9 mouse cellular contexts compared by ENCODE assay signal in genomic region chr12:111724638-111725337, GRCm38 (mm10). TPM values are rescaled to one million over a fixed set of nuclear protein-coding genes. Genes with fewer than 3 reads are reported as not detected.
DNase-seq lines count a peak whose midpoint lies in the region; ATAC-seq lines count a peak whose summit lies in the region.
"Had no signal": no experiment of that assay in that cellular context is flagged by ENCODE, and none has a peak within 500 bp of the region (broad histone marks: within the 10 kb centered on the region; RNA-seq: fewer than 3 reads in every experiment).

No protein-coding gene starts in this region.

- H3K4me2 ChIP-seq in kidney, embryonic 15.5 days: no peak overlapping the region
- H3K4me2 ChIP-seq in forebrain, embryonic 13.5 days: no peak overlapping the region
- H3K4me2 ChIP-seq in neural tube, embryonic 15.5 days: no peak overlapping the region
- H3K4me2 ChIP-seq: liver, embryonic 13.5 days had no signal

- no peaks in the 10 kb centered on the region for H3K9me3 ChIP-seq in kidney, embryonic 15.5 days (replicated peaks)
- H3K9me3 ChIP-seq in forebrain, embryonic 13.5 days (replicated peaks): no peaks in the 10 kb centered on the region
- H3K9me3 ChIP-seq in hindbrain, embryonic 10.5 days: no peaks in the 10 kb centered on the region
- H3K9me3 ChIP-seq in neural tube, embryonic 15.5 days (replicated peaks): no peaks in the 10 kb centered on the region
- H3K9me3 ChIP-seq: liver, embryonic 13.5 days had no signal

- no peak overlapping the region for H3K9ac ChIP-seq in kidney, embryonic 15.5 days
- no peak overlapping the region for H3K9ac ChIP-seq in forebrain, embryonic 13.5 days
- H3K9ac ChIP-seq in neural tube, embryonic 15.5 days (replicated peaks): no peak overlapping the region
- H3K9ac ChIP-seq: liver, embryonic 13.5 days had no signal

- no peak overlapping the region for H3K4me3 ChIP-seq in kidney, embryonic 15.5 days (replicated peaks)
- H3K4me3 ChIP-seq in forebrain, embryonic 13.5 days: no peak overlapping the region
- H3K4me3 ChIP-seq in hindbrain, embryonic 10.5 days: no peak overlapping the region
- no peak overlapping the region for H3K4me3 ChIP-seq in neural tube, embryonic 15.5 days (replicated peaks)
- H3K4me3 ChIP-seq: liver, embryonic 13.5 days had no signal

- ATAC-seq in kidney, embryonic 15.5 days (replicated peaks; ENCODE audit: low FRiP score): peak; percentile 21; the same call in 1 of the 2 replicates
- ATAC-seq in forebrain, embryonic 13.5 days: no peak
- no peak for ATAC-seq in neural tube, embryonic 15.5 days (ENCODE audit: low FRiP score)
- no peak for ATAC-seq in megakaryocyte progenitor cell, adult 5-6 weeks (replicated peaks; ENCODE audit: poor library complexity)

- peaks cover 12% of the 10 kb centered on the region; the same call in 1 of the 2 replicates for H3K4me1 ChIP-seq in kidney, embryonic 15.5 days
- H3K4me1 ChIP-seq in forebrain, embryonic 13.5 days: peaks cover 8% of the 10 kb centered on the region
- H3K4me1 ChIP-seq in hindbrain, embryonic 10.5 days (replicated peaks): peaks cover 24% of the 10 kb centered on the region
- no peaks in the 10 kb centered on the region for H3K4me1 ChIP-seq in neural tube, embryonic 15.5 days
- H3K4me1 ChIP-seq: liver, embryonic 13.5 days had no signal

- H3K36me3 ChIP-seq in kidney, embryonic 15.5 days: peaks cover 33% of the 10 kb centered on the region
- peaks cover 55% of the 10 kb centered on the region for H3K36me3 ChIP-seq in forebrain, embryonic 13.5 days (ENCODE audit: poor library complexity, severe bottlenecking)
- peaks cover 64% of the 10 kb centered on the region for H3K36me3 ChIP-seq in hindbrain, embryonic 10.5 days
- H3K36me3 ChIP-seq in neural tube, embryonic 15.5 days: peaks cover 29% of the 10 kb centered on the region

- H3K27ac ChIP-seq in kidney, embryonic 15.5 days: peak overlapping the region; percentile 29; the same call in 1 of the 2 replicates
- H3K27ac ChIP-seq in forebrain, embryonic 13.5 days: 0 out of 2 replicates have a peak overlapping the region, but pooled peaks have one; percentile 41
- H3K27ac ChIP-seq in hindbrain, embryonic 10.5 days: peak overlapping the region; percentile 82
- peak overlapping the region; percentile 18; the same call in 1 of the 2 replicates for H3K27ac ChIP-seq in neural tube, embryonic 15.5 days (replicated peaks)
- H3K27ac ChIP-seq: liver, embryonic 13.5 days had no signal

- no peaks in the 10 kb centered on the region for H3K27me3 ChIP-seq in kidney, embryonic 15.5 days
- H3K27me3 ChIP-seq in forebrain, embryonic 13.5 days: no peaks in the 10 kb centered on the region
- H3K27me3 ChIP-seq in hindbrain, embryonic 10.5 days (ENCODE audit: insufficient read depth, poor library complexity, severe bottlenecking): no peaks in the 10 kb centered on the region
- no peaks in the 10 kb centered on the region for H3K27me3 ChIP-seq in neural tube, embryonic 15.5 days (replicated peaks)
- H3K27me3 ChIP-seq: liver, embryonic 13.5 days had no signal

- DNase-seq in kidney, postnatal 10 days: no peak
- DNase-seq in hindbrain, embryonic 10.5 days (ENCODE audit: low spot score): peak; percentile 52
- DNase-seq in urinary bladder, adult 18-20 months (ENCODE audit: low spot score in 2 of 2): no peak
- DNase-seq in layer of hippocampus, postnatal 25 days (ENCODE audit: extremely low spot score in 1 of 2, low spot score in 1 of 2): no peak
- DNase-seq: liver, embryonic 13.5 days had no signal

- WGBS in kidney, embryonic 15.5 days: 57% methylated on average over 6 of the region's 6 CpGs
- 47% methylated on average over 6 of the region's 6 CpGs for WGBS in forebrain, embryonic 13.5 days
- WGBS in hindbrain, embryonic 10.5 days: 43% methylated on average over 6 of the region's 6 CpGs
- WGBS in neural tube, embryonic 15.5 days: 64% methylated on average over 6 of the region's 6 CpGs

RNA-seq across cellular contexts. Expression of gene Apopt1, which starts 11.7 kb away (rescaled TPM):
- polyA plus RNA-seq in kidney, embryonic 15.5 days (2015; fragmentation: Nextera tagmentation; extraction: Ambion mirVana): 53.5 and 57.4 TPM in 2 replicates
- polyA plus RNA-seq in forebrain, embryonic 13.5 days (2015; fragmentation: Nextera tagmentation; extraction: Ambion mirVana): 52.6 and 56.2 TPM in 2 replicates
- polyA plus RNA-seq in hindbrain, embryonic 10.5 days (2016; fragmentation: Nextera tagmentation; extraction: Ambion mirVana): 55.3 and 59.2 TPM in 2 replicates
- polyA plus RNA-seq in neural tube, embryonic 15.5 days (2015; fragmentation: Nextera tagmentation; extraction: Ambion mirVana): 58.5 and 58.8 TPM in 2 replicates
- 10 to 100 TPM; 36.2 to 38.9 TPM for total RNA-seq in layer of hippocampus, postnatal 25 days (2021)
- 67.5 and 72.1 TPM in 2 replicates for total RNA-seq in megakaryocyte progenitor cell, adult 5-6 weeks (2015)
- 54.7 and 55.7 TPM in 2 replicates for total RNA-seq in megakaryocyte progenitor cell, adult 5-6 weeks (2017)

RNA-seq across cellular contexts. Expression of gene Bag5, which starts 11.7 kb away (rescaled TPM):
- 51.4 and 53.6 TPM in 2 replicates for polyA plus RNA-seq in kidney, embryonic 15.5 days (2015; fragmentation: Nextera tagmentation; extraction: Ambion mirVana)
- 62.1 and 62.8 TPM in 2 replicates for polyA plus RNA-seq in forebrain, embryonic 13.5 days (2015; fragmentation: Nextera tagmentation; extraction: Ambion mirVana)
- polyA plus RNA-seq in hindbrain, embryonic 10.5 days (2016; fragmentation: Nextera tagmentation; extraction: Ambion mirVana): 53.5 and 53.6 TPM in 2 replicates
- 61.5 and 65.2 TPM in 2 replicates for polyA plus RNA-seq in neural tube, embryonic 15.5 days (2015; fragmentation: Nextera tagmentation; extraction: Ambion mirVana)
- total RNA-seq in layer of hippocampus, postnatal 25 days (2021): 10 to 100 TPM; 46.7 to 54.1 TPM
- total RNA-seq in megakaryocyte progenitor cell, adult 5-6 weeks (2015): 23.6 and 25.8 TPM in 2 replicates
- 29.2 and 46.3 TPM in 2 replicates for total RNA-seq in megakaryocyte progenitor cell, adult 5-6 weeks (2017)

RNA-seq across cellular contexts. Expression of gene Klc1, which starts 33.9 kb away (rescaled TPM):
- 81.8 and 98.5 TPM in 2 replicates for polyA plus RNA-seq in kidney, embryonic 15.5 days (2015; fragmentation: Nextera tagmentation; extraction: Ambion mirVana)
- polyA plus RNA-seq in forebrain, embryonic 13.5 days (2015; fragmentation: Nextera tagmentation; extraction: Ambion mirVana): 319 and 339 TPM in 2 replicates
- polyA plus RNA-seq in hindbrain, embryonic 10.5 days (2016; fragmentation: Nextera tagmentation; extraction: Ambion mirVana): 192 and 303 TPM in 2 replicates
- 504 and 568 TPM in 2 replicates for polyA plus RNA-seq in neural tube, embryonic 15.5 days (2015; fragmentation: Nextera tagmentation; extraction: Ambion mirVana)
- 100 to 1,000 TPM; 701 to 727 TPM for total RNA-seq in layer of hippocampus, postnatal 25 days (2021)
- 20.8 and 24.1 TPM in 2 replicates for total RNA-seq in megakaryocyte progenitor cell, adult 5-6 weeks (2015)
- 37.9 and 76.1 TPM in 2 replicates for total RNA-seq in megakaryocyte progenitor cell, adult 5-6 weeks (2017)

RNA-seq across cellular contexts. Expression of gene Trmt61a, which starts 46.9 kb away (rescaled TPM):
- polyA plus RNA-seq in kidney, embryonic 15.5 days (2015; fragmentation: Nextera tagmentation; extraction: Ambion mirVana): 10.7 and 12.8 TPM in 2 replicates
- 10.7 and 12.2 TPM in 2 replicates for polyA plus RNA-seq in forebrain, embryonic 13.5 days (2015; fragmentation: Nextera tagmentation; extraction: Ambion mirVana)
- 15.1 and 16.2 TPM in 2 replicates for polyA plus RNA-seq in hindbrain, embryonic 10.5 days (2016; fragmentation: Nextera tagmentation; extraction: Ambion mirVana)
- 9.6 and 10.8 TPM in 2 replicates for polyA plus RNA-seq in neural tube, embryonic 15.5 days (2015; fragmentation: Nextera tagmentation; extraction: Ambion mirVana)
- total RNA-seq in layer of hippocampus, postnatal 25 days (2021): 10 to 100 TPM; 17.1 to 19.7 TPM
- 8.6 and 8.8 TPM in 2 replicates for total RNA-seq in megakaryocyte progenitor cell, adult 5-6 weeks (2015)
- total RNA-seq in megakaryocyte progenitor cell, adult 5-6 weeks (2017): 8.0 and 11.2 TPM in 2 replicates

RNA-seq across cellular contexts. Expression of gene Ckb, which starts 52.6 kb away (rescaled TPM):
- polyA plus RNA-seq in kidney, embryonic 15.5 days (2015; fragmentation: Nextera tagmentation; extraction: Ambion mirVana): 126 and 154 TPM in 2 replicates
- 2,311 and 2,462 TPM in 2 replicates for polyA plus RNA-seq in forebrain, embryonic 13.5 days (2015; fragmentation: Nextera tagmentation; extraction: Ambion mirVana)
- polyA plus RNA-seq in hindbrain, embryonic 10.5 days (2016; fragmentation: Nextera tagmentation; extraction: Ambion mirVana): 2,059 and 2,773 TPM in 2 replicates
- polyA plus RNA-seq in neural tube, embryonic 15.5 days (2015; fragmentation: Nextera tagmentation; extraction: Ambion mirVana): 1,500 and 1,731 TPM in 2 replicates
- total RNA-seq in layer of hippocampus, postnatal 25 days (2021): 1,000 to 10,000 TPM; 1,260 to 1,351 TPM
- 0.85 and 1.8 TPM in 2 replicates for total RNA-seq in megakaryocyte progenitor cell, adult 5-6 weeks (2015)
- total RNA-seq in megakaryocyte progenitor cell, adult 5-6 weeks (2017): 2.0 and 4.1 TPM in 2 replicates

Comparison
In these comparisons a context has a peak if more than half of its experiments do, and no peak if none do; other contexts are left out.
1. H3K27ac ChIP-seq: peak in every context shown above with its lines; median percentile 82 in hindbrain, embryonic 10.5 days; 41 in forebrain, embryonic 13.5 days; 29 in kidney, embryonic 15.5 days; 18 in neural tube, embryonic 15.5 days.